Mouse (Mus musculus): ENCODE measurements around the gene Ccdc85b. TPM values are rescaled to one million over a fixed set of nuclear protein-coding genes. Genes with fewer than 3 reads are reported as not detected.

Ccdc85b gene
- total and polyA plus RNA-seq, 3 experiments: 3.6 to 7.6 TPM; not detected in 1

GRCm38 (mm10) chr19:5490898-5491708 lies 33.4 kb upstream of the Ccdc85b start (continued):
- no peak for TF ChIP-seq GABPA (IDR thresholded peaks at IDR 0.05; ENCODE audit: low read depth, low read length)
- TF ChIP-seq USF2 (IDR thresholded peaks at IDR 0.05; ENCODE audit: borderline replicate concordance in 1 of 2, insufficient read depth in 1 of 2, low read depth in 1 of 2, low read length in 2 of 2): peak in 1 of 2 experiments; percentile 83; a peak in 2 of 4 replicates
- peak; percentile 90 for TF ChIP-seq SIN3A (IDR thresholded peaks at IDR 0.05; ENCODE audit: low read length)
- TF ChIP-seq NRF1 (IDR thresholded peaks at IDR 0.05; ENCODE audit: insufficient read depth, low read depth, low read length, poor library complexity, severe bottlenecking): peak; percentile 61
- peak; percentile 88; the same call in 1 of the 2 replicates for TF ChIP-seq CHD1 (IDR thresholded peaks at IDR 0.05; ENCODE audit: low read depth, low read length)
- TF ChIP-seq SMC3 (IDR thresholded peaks at IDR 0.05; ENCODE audit: low read depth, low read length): peak; percentile 12; the same call in 1 of the 2 replicates
- no peak for TF ChIP-seq TAL1 (IDR thresholded peaks at IDR 0.05; ENCODE audit: low read length)
- TF ChIP-seq MEF2A (IDR thresholded peaks at IDR 0.05; ENCODE audit: extremely low read depth, insufficient replicate concordance, low read depth, low read length, poor library complexity, severe bottlenecking): no peak
- no peak for TF ChIP-seq RCOR1 (IDR thresholded peaks at IDR 0.05; ENCODE audit: low read depth, low read length)
- peak in 1 of 2 experiments; percentile 40; a peak in 1 of 4 replicates for TF ChIP-seq EP300 (IDR thresholded peaks at IDR 0.05; ENCODE audit: low read depth in 1 of 2, low read length in 2 of 2)
- TF ChIP-seq UBTF (IDR thresholded peaks at IDR 0.05; ENCODE audit: borderline replicate concordance, insufficient read depth, low read depth, low read length): peak; percentile 81; the same call in 1 of the 2 replicates
- peak; percentile 66 to 91; a peak in 3 of 4 replicates for TF ChIP-seq POLR2A (IDR thresholded peaks at IDR 0.05; ENCODE audit: control insufficient read depth in 1 of 2, insufficient read depth in 1 of 2, low read depth in 1 of 2, low read length in 2 of 2, poor library complexity in 1 of 2)
- peak; percentile 75 for TF ChIP-seq HCFC1 (IDR thresholded peaks at IDR 0.05; ENCODE audit: low read depth, low read length)
- peak; percentile 50 for TF ChIP-seq KAT2A (conservative IDR thresholded peaks at IDR 0.05; ENCODE audit: low read depth, low read length)
- TF ChIP-seq BHLHE40 (IDR thresholded peaks at IDR 0.05; ENCODE audit: borderline replicate concordance, low read depth, low read length): peak; percentile 62
- TF ChIP-seq NELFE (IDR thresholded peaks at IDR 0.05; ENCODE audit: low read depth, low read length): peak; percentile 80
- TF ChIP-seq TCF12 (IDR thresholded peaks at IDR 0.05; ENCODE audit: low read depth, low read length): peak; percentile 35; the same call in 1 of the 2 replicates
- peak; percentile 91 for TF ChIP-seq MXI1 (IDR thresholded peaks at IDR 0.05; ENCODE audit: low read depth, low read length)
- no peak for TF ChIP-seq ZKSCAN1 (IDR thresholded peaks at IDR 0.05; ENCODE audit: low read depth, low read length)
- no peak for TF ChIP-seq CTCF (IDR thresholded peaks at IDR 0.05 in 2 of 3, conservative IDR thresholded peaks at IDR 0.05 in 1 of 3; ENCODE audit: control insufficient read depth in 1 of 3, insufficient read depth in 1 of 3, low read depth in 2 of 3, low read length in 3 of 3, poor library complexity in 1 of 3, severe bottlenecking in 1 of 3)
- no peak; the same call in 1 of the 2 replicates for TF ChIP-seq CHD2 (IDR thresholded peaks at IDR 0.05; ENCODE audit: low read length)
- no peak for TF ChIP-seq GATA1 (IDR thresholded peaks at IDR 0.05; ENCODE audit: low read depth, low read length)
- TF ChIP-seq MYC (IDR thresholded peaks at IDR 0.05; ENCODE audit: low read depth, low read length): peak; percentile 69; the same call in 1 of the 2 replicates

Data from MEL (cell line).